Mouse (Mus musculus) midbrain, embryonic 11.5 days (tissue): Measurements from ENCODE around the gene Olfr20. TPM values are rescaled to one million over a fixed set of nuclear protein-coding genes. Genes with fewer than 3 reads are reported as not detected.

Experiments
- ATAC-seq: fragments of 200-750 bp; cut with Nextera tagmentation; 2 replicates; pipeline ENCODE4 v1.8.0; 2017; ENCODE audit warnings: moderate TSS enrichment, moderate library complexity; ENCODE audit not compliant: low FRiP score
- DNase-seq: peaks from one replicate; pipeline ENCODE4 v3.0.0; 2015; ENCODE audit warnings: low spot score; ENCODE audit errors: missing footprints
- H3K27ac ChIP-seq: fragments of 300-500 bp; sonication (generic); 2 replicates; pipeline ENCODE4 v1.5.1; 2014; ENCODE audit warnings: low read depth, low read length
- H3K27me3 ChIP-seq: fragments of 300-500 bp; sonication (generic); 2 replicates; pipeline ENCODE4 v1.6.1; 2014; ENCODE audit warnings: mild to moderate bottlenecking, low read length, moderate library complexity, mixed read lengths; ENCODE audit not compliant: control insufficient read depth, insufficient read depth
- H3K36me3 ChIP-seq: fragments of 300-500 bp; sonication (generic); 2 replicates; pipeline ENCODE4 v1.6.1; 2014; ENCODE audit warnings: mild to moderate bottlenecking, low read length, moderate library complexity, mixed read lengths; ENCODE audit not compliant: control insufficient read depth, insufficient read depth
- H3K4me1 ChIP-seq: fragments of 300-500 bp; sonication (generic); 2 replicates; pipeline ENCODE4 v1.6.1; 2014; ENCODE audit warnings: low read length; ENCODE audit not compliant: control insufficient read depth, insufficient read depth
- H3K4me2 ChIP-seq: fragments of 300-500 bp; sonication (generic); 2 replicates; pipeline ENCODE4 v1.6.1; 2014; ENCODE audit warnings: mild to moderate bottlenecking, moderate library complexity
- H3K4me3 ChIP-seq: fragments of 300-500 bp; sonication (generic); 2 replicates; pipeline ENCODE4 v1.5.1; 2014; ENCODE audit warnings: low read depth, low read length
- H3K9ac ChIP-seq: fragments of 300-500 bp; sonication (generic); 2 replicates; pipeline ENCODE4 v1.6.1; 2014; ENCODE audit warnings: low read length
- H3K9me3 ChIP-seq: fragments of 300-500 bp; sonication (generic); 2 replicates; pipeline ENCODE4 v1.6.1; 2016; ENCODE audit warnings: low read length; ENCODE audit not compliant: control insufficient read depth
- WGBS: fragments of 180-500 bp; shearing (Covaris S2); extraction: QIAGEN DNeasy Blood & Tissue Kit; methylation state at CpG from one replicate; pipeline ENCODE4 v1.1.7; 2014; 5-methylcytosine and 5-hydroxymethylcytosine counted together
- polyA plus RNA-seq: library from polyadenylated mRNA; unstranded; fragments of >200 nt; fragmentation: Nextera tagmentation; extraction: Ambion mirVana; gene quantifications from 2 replicates; pipeline ENCODE4 v1.2.1, GENCODE M21; 2014

Gene Olfr20
- polyA plus RNA-seq, 1 experiment from 2014 or later, result not detected

GRCm38 (mm10) chr11:73333357-73333756 lies 17.2 kb upstream of the Olfr20 start:
- Histone ChIP-seq H3K36me3 (no peaks in the 10 kb centered on the region), H3K4me2 (no peak overlapping the region), H3K9ac (no peak overlapping the region), H3K27ac (no peak overlapping the region), H3K9me3 (no peaks in the 10 kb centered on the region), H3K4me3 (no peak overlapping the region), H3K27me3 (no peaks in the 10 kb centered on the region), H3K4me1 (no peaks in the 10 kb centered on the region)
- DNase-seq, result no peak
- no peak for ATAC-seq
- WGBS, result 60% methylated on average over 2 of the region's 2 CpGs

GRCm38 (mm10) chr11:73336919-73337318 lies 13.7 kb upstream of the Olfr20 start:
- no peaks in the 10 kb centered on the region for H3K4me1 ChIP-seq
- DNase-seq, result no peak
- H3K9me3 ChIP-seq, result no peaks in the 10 kb centered on the region
- H3K36me3 ChIP-seq, result no peaks in the 10 kb centered on the region
- no peaks in the 10 kb centered on the region for H3K27me3 ChIP-seq
- no peak overlapping the region for H3K9ac ChIP-seq
- H3K4me3 ChIP-seq, result no peak overlapping the region
- WGBS, result 80% methylated on average over 4 of the region's 4 CpGs
- no peak for ATAC-seq
- H3K4me2 ChIP-seq, result no peak overlapping the region
- no peak overlapping the region for H3K27ac ChIP-seq

- no peak within 1 kb of the TSS for H3K4me3 ChIP-seq
- H3K4me1 ChIP-seq, result no peaks in the 10 kb centered on the region
- no peak within 1 kb of the TSS for H3K4me2 ChIP-seq
- no peak within 1 kb of the TSS for H3K9ac ChIP-seq
- no peak for ATAC-seq
- no peaks in the 10 kb centered on the region for H3K27me3 ChIP-seq
- no peak within 1 kb of the TSS for H3K27ac ChIP-seq
- H3K9me3 ChIP-seq, result no peaks in the 10 kb centered on the region
- H3K36me3 ChIP-seq, result no peaks in the 10 kb centered on the region
- 85% methylated on average over 2 of the region's 2 CpGs for WGBS
- no peak for DNase-seq
These were observed 20.4 kb downstream of the Olfr20 start, which contains the start of gene Olfr376 for GRCm38 (mm10) chr11:73370946-73371345. Gene Olfr376 (plus strand): TSS chr11:73371246.

- Histone ChIP-seq H3K4me2 (no peak overlapping the region), H3K36me3 (no peaks in the 10 kb centered on the region), H3K4me1 (no peaks in the 10 kb centered on the region), H3K9ac (no peak overlapping the region), H3K4me3 (no peak overlapping the region), H3K27ac (no peak overlapping the region), H3K27me3 (no peaks in the 10 kb centered on the region), H3K9me3 (no peaks in the 10 kb centered on the region; the same call in 1 of the 2 replicates)
- 57% methylated on average over 4 of the region's 4 CpGs for WGBS
- DNase-seq, result no peak
- no peak for ATAC-seq
These were observed 44.8 kb downstream of the Olfr20 start for GRCm38 (mm10) chr11:73395374-73395773.

- H3K4me1 ChIP-seq, result no peaks in the 10 kb centered on the region
- no peak within 1 kb of the TSS for H3K4me3 ChIP-seq
- H3K9me3 ChIP-seq, result no peaks in the 10 kb centered on the region; the same call in 1 of the 2 replicates
- no peak within 1 kb of the TSS for H3K4me2 ChIP-seq
- H3K27me3 ChIP-seq, result no peaks in the 10 kb centered on the region
- H3K27ac ChIP-seq, result no peak within 1 kb of the TSS
- ATAC-seq (no peak), DNase-seq (no peak)
- H3K36me3 ChIP-seq, result no peaks in the 10 kb centered on the region
- no peak within 1 kb of the TSS for H3K9ac ChIP-seq
These were observed 48.9 kb downstream of the Olfr20 start, which contains the start of gene Olfr1 for GRCm38 (mm10) chr11:73399514-73399913. Gene Olfr1 (minus strand): TSS chr11:73399614.

Other genes with a start within 250 kb of the Olfr20 start
- gene Haspin, start 212.5 kb upstream of the Olfr20 start, polyA plus RNA-seq, result 16.7 and 18.9 TPM in 2 replicates
- 0.08 and 0.23 TPM in 2 replicates for gene P2rx5, start 190.4 kb upstream of the Olfr20 start, polyA plus RNA-seq
- gene Emc6, start 173.7 kb upstream of the Olfr20 start, polyA plus RNA-seq, result 125 TPM in 2 replicates
- gene Tax1bp3, start 173.7 kb upstream of the Olfr20 start, polyA plus RNA-seq, result 183 and 189 TPM in 2 replicates
- gene Ctns, start 151.7 kb upstream of the Olfr20 start, polyA plus RNA-seq, result 19.1 and 21.1 TPM in 2 replicates
- gene Shpk, start 151.3 kb upstream of the Olfr20 start, polyA plus RNA-seq, result 1.1 TPM in 2 replicates
- gene Trpv1, start 116.5 kb upstream of the Olfr20 start, polyA plus RNA-seq, result not detected in 2 replicates
- gene Trpv3, start 83.4 kb upstream of the Olfr20 start, polyA plus RNA-seq, result 0.05 TPM in 1 of 2 replicates, not detected in the other
- 0.10 TPM in 1 of 2 replicates, not detected in the other for gene Aspa, start 21.2 kb upstream of the Olfr20 start, polyA plus RNA-seq
- gene Gm49340, start 21.0 kb upstream of the Olfr20 start, polyA plus RNA-seq, result not detected in 2 replicates
- not detected in 2 replicates for gene Spata22, start 21.0 kb upstream of the Olfr20 start, polyA plus RNA-seq
- not detected in 2 replicates for gene Olfr376, start 20.5 kb downstream of the Olfr20 start, polyA plus RNA-seq
- gene Olfr1, start 48.8 kb downstream of the Olfr20 start, polyA plus RNA-seq, result not detected in 2 replicates
- not detected in 2 replicates for gene Olfr378, start 77.7 kb downstream of the Olfr20 start, polyA plus RNA-seq
- not detected in 2 replicates for gene Olfr380, start 106.7 kb downstream of the Olfr20 start, polyA plus RNA-seq
- not detected in 2 replicates for gene Olfr381, start 140.8 kb downstream of the Olfr20 start, polyA plus RNA-seq
- gene Olfr382, start 166.4 kb downstream of the Olfr20 start, polyA plus RNA-seq, result not detected in 2 replicates
- gene Olfr385, start 242.2 kb downstream of the Olfr20 start, polyA plus RNA-seq, result not detected in 2 replicates
- gene Olfr384, start 247.8 kb downstream of the Olfr20 start, polyA plus RNA-seq, result not detected in 2 replicates